Mouse (Mus musculus) kidney, embryonic 16.5 days (tissue): ENCODE measurements at regions not wholly inside any gene's neighbourhood (a gene's known extent, or its start where the extent isn't known, plus 50 kb on each side); places are given as distances from the start of the nearest gene placed in this dataset.

Source experiments
- ATAC-seq: fragments of 200-750 bp; cut with Nextera tagmentation; 2 replicates; pipeline ENCODE4 v1.8.0; 2017; ENCODE audit warnings: moderate TSS enrichment; ENCODE audit not compliant: low FRiP score, low TSS enrichment
- H3K27ac ChIP-seq: fragments of 300-500 bp; sonication (generic); 2 replicates; pipeline ENCODE4 v1.5.1; 2014; ENCODE audit warnings: low read length
- H3K27me3 ChIP-seq: fragments of 300-500 bp; sonication (generic); 2 replicates; pipeline ENCODE4 v1.6.1; 2014; ENCODE audit warnings: low read length, control low read depth, mixed read lengths; ENCODE audit not compliant: insufficient read depth
- H3K36me3 ChIP-seq: fragments of 300-500 bp; sonication (generic); 2 replicates; pipeline ENCODE4 v1.6.1; 2014; ENCODE audit warnings: low read length, control low read depth, mixed read lengths; ENCODE audit not compliant: insufficient read depth
- H3K4me1 ChIP-seq: fragments of 300-500 bp; sonication (generic); 2 replicates; pipeline ENCODE4 v1.6.1; 2014; ENCODE audit warnings: low read length, control low read depth, mixed read lengths; ENCODE audit not compliant: insufficient read depth
- H3K4me2 ChIP-seq: fragments of 300-500 bp; sonication (generic); replicated peaks from 2 replicates; pipeline ENCODE4 v1.6.1; 2014; ENCODE audit warnings: low read depth, low read length
- H3K4me3 ChIP-seq: fragments of 300-500 bp; sonication (generic); 2 replicates; pipeline ENCODE4 v1.5.1; 2014; ENCODE audit warnings: mild to moderate bottlenecking, low read length
- H3K9ac ChIP-seq: fragments of 300-500 bp; sonication (generic); replicated peaks from 2 replicates; pipeline ENCODE4 v1.6.1; 2014; ENCODE audit warnings: low read length
- H3K9me3 ChIP-seq: fragments of 300-500 bp; sonication (generic); 2 replicates; pipeline ENCODE4 v1.6.1; 2016; ENCODE audit warnings: low read length, control low read depth
- WGBS: fragments of 180-500 bp; shearing (Covaris S2); extraction: QIAGEN DNeasy Blood & Tissue Kit; methylation state at CpG from one replicate; pipeline ENCODE4 v1.1.7; 2014; 5-methylcytosine and 5-hydroxymethylcytosine counted together

DNA sequence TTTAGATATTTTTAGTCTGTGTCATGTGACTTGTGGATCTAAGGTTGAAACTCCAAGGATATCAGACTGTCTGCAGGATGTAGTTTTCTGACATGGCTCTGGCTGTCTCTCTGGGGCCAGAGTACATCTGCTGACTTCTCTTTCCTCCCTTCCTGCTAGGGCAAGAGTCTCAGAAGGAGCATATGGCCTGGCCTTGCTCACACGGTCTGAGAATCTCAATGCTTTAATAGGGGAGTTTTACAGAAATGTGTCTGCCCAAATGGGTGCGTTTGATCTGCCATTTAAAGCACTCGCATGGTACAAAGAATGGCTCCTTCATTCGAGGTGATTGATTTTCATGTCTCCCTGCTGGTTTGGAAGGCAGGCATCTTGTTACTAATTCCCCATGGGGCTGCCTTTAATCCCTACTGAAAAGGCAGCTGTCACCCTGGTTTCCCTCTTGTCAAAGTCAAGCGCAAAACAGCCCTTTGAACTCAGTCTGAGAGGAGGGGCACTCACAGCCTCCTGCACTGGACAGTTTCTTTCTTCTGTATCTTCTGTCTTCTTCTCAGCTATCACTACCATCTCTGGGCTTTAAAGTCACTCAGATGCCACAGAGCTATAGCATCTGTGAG lies 199.7 kb upstream of the Eef2kmt start:
- Histone ChIP-seq H3K4me3 (no peak overlapping the region), H3K4me1 (no peaks in the 10 kb centered on the region), H3K36me3 (no peaks in the 10 kb centered on the region), H3K9me3 (no peaks in the 10 kb centered on the region), H3K9ac (no peak overlapping the region), H3K27ac (no peak overlapping the region), H3K27me3 (peaks cover 4% of the 10 kb centered on the region; the same call in 1 of the 2 replicates), H3K4me2 (no peak overlapping the region)
- no peak for ATAC-seq
- WGBS: 21% methylated on average over 5 of the region's 5 CpGs

- ATAC-seq: no peak
- Histone ChIP-seq H3K4me3 (no peak overlapping the region), H3K4me2 (no peak overlapping the region), H3K4me1 (no peaks in the 10 kb centered on the region), H3K27me3 (peaks cover 4% of the 10 kb centered on the region; the same call in 1 of the 2 replicates), H3K27ac (no peak overlapping the region), H3K9me3 (no peaks in the 10 kb centered on the region), H3K36me3 (no peaks in the 10 kb centered on the region), H3K9ac (no peak overlapping the region)
- WGBS: 17% methylated on average over 6 of the region's 6 CpGs
Observed at GRCm38 (mm10) chr16:5454243-5454642, 198.5 kb upstream of the Eef2kmt start.

DNA sequence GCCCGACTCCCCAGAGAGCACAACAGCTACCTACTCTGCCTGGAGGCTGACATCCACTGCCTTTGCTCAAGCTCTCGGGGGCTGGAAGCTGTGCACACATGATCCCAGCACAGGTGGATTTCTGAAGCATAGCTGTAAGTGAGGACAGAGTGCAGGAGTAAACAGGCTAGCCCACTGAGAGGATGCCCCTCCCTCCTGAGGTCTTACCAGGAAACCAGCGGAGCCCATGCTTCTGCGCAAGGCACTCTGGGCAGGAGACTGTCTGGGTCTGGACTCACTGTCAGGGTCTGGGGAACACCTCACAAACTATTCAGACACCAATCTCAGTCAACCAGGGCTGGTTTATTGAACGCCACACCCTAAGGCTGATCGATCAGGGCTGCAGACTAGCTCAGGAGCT lies 197.2 kb upstream of the Eef2kmt start:
- no peaks in the 10 kb centered on the region for H3K4me1 ChIP-seq
- H3K27me3 ChIP-seq: peaks cover 4% of the 10 kb centered on the region; the same call in 1 of the 2 replicates
- no peaks in the 10 kb centered on the region for H3K9me3 ChIP-seq
- no peak for ATAC-seq
- 83% methylated on average over 6 of the region's 6 CpGs for WGBS
- H3K36me3 ChIP-seq: no peaks in the 10 kb centered on the region
- H3K4me3 ChIP-seq: no peak overlapping the region
- H3K9ac ChIP-seq: no peak overlapping the region
- H3K4me2 ChIP-seq: no peak overlapping the region
- H3K27ac ChIP-seq: no peak overlapping the region

- ATAC-seq: no peak
- Histone ChIP-seq H3K36me3 (no peaks in the 10 kb centered on the region), H3K27ac (no peak overlapping the region), H3K4me1 (no peaks in the 10 kb centered on the region), H3K4me3 (no peak overlapping the region), H3K9ac (no peak overlapping the region), H3K9me3 (no peaks in the 10 kb centered on the region), H3K4me2 (no peak overlapping the region), H3K27me3 (no peaks in the 10 kb centered on the region)
- WGBS: 70% methylated on average over 6 of the region's 6 CpGs
Observed at GRCm38 (mm10) chr16:5445776-5446175, 190.0 kb upstream of the Eef2kmt start.

GRCm38 (mm10) chr16:5444785-5445184 lies 189.0 kb upstream of the Eef2kmt start:
- Histone ChIP-seq H3K36me3 (no peaks in the 10 kb centered on the region), H3K9me3 (no peaks in the 10 kb centered on the region), H3K4me2 (no peak overlapping the region), H3K27me3 (no peaks in the 10 kb centered on the region), H3K4me1 (no peaks in the 10 kb centered on the region), H3K9ac (no peak overlapping the region), H3K4me3 (no peak overlapping the region), H3K27ac (no peak overlapping the region)
- WGBS: 79% methylated on average over 2 of the region's 2 CpGs
- ATAC-seq: no peak

DNA sequence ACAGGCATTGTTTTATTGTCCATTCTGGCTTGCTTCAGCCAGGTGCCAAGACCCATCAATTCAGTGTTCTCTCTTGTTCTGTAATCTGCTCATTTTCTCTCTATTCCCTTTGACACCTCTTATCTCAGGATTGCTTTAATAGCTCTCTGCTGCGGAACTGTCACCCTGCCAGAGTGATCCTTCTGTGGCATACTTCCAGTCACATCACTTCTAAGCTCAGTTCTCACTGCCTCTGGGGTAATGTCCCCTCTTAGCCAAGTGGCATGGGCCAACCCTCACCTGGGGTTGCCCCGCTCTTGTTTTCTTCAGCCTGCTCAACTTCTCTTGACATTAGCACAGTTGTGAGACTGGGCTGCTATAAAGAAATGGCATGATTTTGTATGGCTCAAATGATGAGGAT lies 183.9 kb upstream of the Eef2kmt start:
- no peaks in the 10 kb centered on the region for H3K9me3 ChIP-seq
- no peaks in the 10 kb centered on the region for H3K27me3 ChIP-seq
- no peak overlapping the region for H3K9ac ChIP-seq
- no peaks in the 10 kb centered on the region for H3K36me3 ChIP-seq
- ATAC-seq: no peak
- H3K27ac ChIP-seq: no peak overlapping the region
- no peak overlapping the region for H3K4me3 ChIP-seq
- no peak overlapping the region for H3K4me2 ChIP-seq
- no peaks in the 10 kb centered on the region for H3K4me1 ChIP-seq
- WGBS: 78% methylated on average over 2 of the region's 2 CpGs

DNA sequence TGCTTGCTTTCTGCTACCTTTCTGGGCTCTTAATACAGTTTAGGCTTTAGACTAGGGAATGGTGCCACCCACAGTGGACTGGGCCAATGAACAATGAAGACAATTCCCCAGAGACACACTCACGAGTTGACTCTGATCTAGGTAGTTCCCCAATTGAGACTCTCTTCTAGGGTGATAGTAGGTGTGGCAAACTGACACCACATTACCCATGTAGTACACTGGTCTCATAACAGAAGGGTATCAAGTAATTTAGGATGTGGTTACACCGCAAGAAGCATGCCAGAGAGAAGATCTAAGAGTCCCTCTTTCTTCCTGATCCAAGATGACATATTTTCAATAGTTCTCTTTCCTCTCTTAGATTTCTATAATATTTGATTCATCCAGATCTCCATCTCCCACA lies 182.6 kb upstream of the Eef2kmt start:
- Histone ChIP-seq H3K9ac (no peak overlapping the region), H3K4me1 (no peaks in the 10 kb centered on the region), H3K9me3 (no peaks in the 10 kb centered on the region), H3K4me2 (no peak overlapping the region), H3K36me3 (no peaks in the 10 kb centered on the region), H3K27me3 (no peaks in the 10 kb centered on the region), H3K4me3 (no peak overlapping the region), H3K27ac (no peak overlapping the region)
- 86% methylated on average over 2 of the region's 2 CpGs for WGBS
- ATAC-seq: no peak

GRCm38 (mm10) chr16:5431689-5432088 lies 175.9 kb upstream of the Eef2kmt start:
- Histone ChIP-seq H3K9me3 (no peaks in the 10 kb centered on the region), H3K36me3 (no peaks in the 10 kb centered on the region), H3K4me2 (no peak overlapping the region), H3K4me1 (no peaks in the 10 kb centered on the region), H3K9ac (no peak overlapping the region), H3K27ac (no peak overlapping the region), H3K27me3 (no peaks in the 10 kb centered on the region), H3K4me3 (no peak overlapping the region)
- ATAC-seq: no peak
- 71% methylated on average over 5 of the region's 5 CpGs for WGBS

GRCm38 (mm10) chr16:5431111-5431510 lies 175.3 kb upstream of the Eef2kmt start:
- Histone ChIP-seq H3K27ac (no peak overlapping the region), H3K4me3 (no peak overlapping the region), H3K36me3 (no peaks in the 10 kb centered on the region), H3K4me1 (no peaks in the 10 kb centered on the region), H3K27me3 (no peaks in the 10 kb centered on the region), H3K9me3 (no peaks in the 10 kb centered on the region), H3K4me2 (no peak overlapping the region), H3K9ac (no peak overlapping the region)
- ATAC-seq: no peak
- WGBS: 60% methylated on average over 3 of the region's 3 CpGs

- no peaks in the 10 kb centered on the region for H3K9me3 ChIP-seq
- H3K4me2 ChIP-seq: no peak overlapping the region
- no peak for ATAC-seq
- H3K4me3 ChIP-seq: no peak overlapping the region
- H3K27me3 ChIP-seq: no peaks in the 10 kb centered on the region
- no peaks in the 10 kb centered on the region for H3K4me1 ChIP-seq
- WGBS: 80% methylated on average over 2 of the region's 2 CpGs
- no peak overlapping the region for H3K9ac ChIP-seq
- H3K36me3 ChIP-seq: no peaks in the 10 kb centered on the region
- no peak overlapping the region for H3K27ac ChIP-seq
Observed at GRCm38 (mm10) chr16:5429466-5429865, 173.7 kb upstream of the Eef2kmt start.
